Mouse (Mus musculus) thymus, adult 18-20 months (tissue): Measurements from ENCODE around the gene Sowahd.
"Not testable (repeated sequence)": the region's sequence is repeated elsewhere in the genome, so short reads cannot be mapped to it uniquely, and the experiment has no call there.

Experiments used
- DNase-seq, 2 experiments: peaks; one replicate each; pipeline ENCODE4 v3.0.0; 2022; ENCODE audit warnings: mixed read lengths in 2 of 2

Gene Sowahd

DNA sequence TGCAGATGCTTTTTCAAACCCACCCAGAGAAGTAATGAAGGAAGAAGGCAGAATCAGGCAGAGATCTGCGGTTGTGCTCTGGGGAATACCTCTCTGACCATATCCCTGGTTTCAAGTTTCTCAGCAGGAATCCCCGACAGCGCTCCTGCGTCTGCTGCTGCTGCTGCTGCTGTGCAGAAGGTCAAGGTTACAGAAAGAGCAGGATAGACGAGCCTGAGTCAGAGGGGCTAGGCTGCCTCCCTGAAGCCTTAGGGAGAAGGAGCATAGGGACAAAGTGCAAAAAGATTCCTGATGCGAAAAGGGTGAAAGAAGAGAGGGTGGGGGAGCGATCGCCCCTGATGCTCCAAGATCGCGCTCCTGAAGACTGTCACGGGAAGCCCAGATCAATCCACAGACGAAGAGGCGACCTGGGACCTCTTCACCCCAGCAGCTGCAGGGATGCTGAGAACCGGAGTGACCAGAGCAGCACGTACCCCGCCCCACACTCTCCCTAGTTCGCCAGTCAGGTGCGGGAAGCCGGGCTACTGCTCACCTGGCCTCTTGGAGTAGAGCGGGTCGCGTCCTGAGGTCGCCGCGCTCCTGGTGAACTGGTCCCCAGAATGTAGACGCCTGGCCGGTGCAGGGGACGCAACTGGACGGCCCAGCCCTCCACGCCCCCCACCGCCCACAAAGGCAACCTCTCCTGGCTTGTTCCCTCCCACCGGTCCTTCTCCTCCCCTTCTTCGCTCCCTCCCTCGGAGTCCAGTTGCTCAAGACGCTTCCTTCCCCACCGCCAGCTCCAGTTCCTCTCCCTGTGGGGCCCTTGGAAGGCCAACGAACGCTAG is at the start of gene Sowahd:
TSS of gene Sowahd (plus strand) at position 780 of the 824 bp plus-strand sequence.
- DNase-seq, result no peak

DNA sequence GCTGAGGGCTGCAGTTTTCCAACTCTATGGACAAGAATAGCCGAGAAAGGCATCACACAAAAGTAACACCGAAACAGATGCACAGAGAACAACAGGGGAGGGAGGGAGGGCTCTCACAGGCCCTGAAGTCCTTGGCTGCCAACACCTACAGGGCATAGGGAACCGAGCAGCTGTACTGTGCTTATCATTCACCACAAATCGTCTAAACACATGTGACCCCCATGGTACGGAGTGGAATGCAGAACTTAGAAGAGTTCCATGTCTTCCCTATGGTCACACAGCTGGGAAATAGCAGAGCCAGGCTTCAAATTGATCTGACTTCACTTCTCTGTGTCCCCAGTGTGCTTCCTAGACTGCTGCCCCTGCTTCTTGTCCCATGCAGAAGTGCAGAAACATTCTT is 34.8 kb upstream of the Sowahd start:
- no peak for DNase-seq

DNA sequence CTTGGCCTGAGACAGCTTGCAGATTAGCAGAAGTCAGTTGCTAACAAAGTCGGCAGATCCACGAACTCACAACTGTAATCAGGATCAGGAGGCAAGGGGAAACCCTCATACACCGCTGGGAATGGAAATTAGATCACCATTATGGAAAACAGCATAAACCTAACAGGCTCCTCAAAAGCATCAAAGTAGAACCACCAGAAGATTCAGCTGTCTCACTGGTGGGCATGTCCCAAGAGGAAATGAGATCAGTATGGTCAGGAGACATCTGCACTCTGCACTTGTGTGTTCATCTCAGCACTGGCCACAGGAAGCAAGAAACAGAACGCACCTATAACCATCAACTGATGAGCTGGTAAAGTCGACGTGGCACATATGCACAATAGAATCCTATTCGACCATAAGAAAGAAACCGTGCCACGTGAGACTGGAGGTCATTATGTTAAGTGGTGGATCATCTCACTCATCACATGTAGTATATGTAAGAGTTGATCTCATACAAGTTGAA is 30.4 kb upstream of the Sowahd start:
- DNase-seq, result no peak

DNA sequence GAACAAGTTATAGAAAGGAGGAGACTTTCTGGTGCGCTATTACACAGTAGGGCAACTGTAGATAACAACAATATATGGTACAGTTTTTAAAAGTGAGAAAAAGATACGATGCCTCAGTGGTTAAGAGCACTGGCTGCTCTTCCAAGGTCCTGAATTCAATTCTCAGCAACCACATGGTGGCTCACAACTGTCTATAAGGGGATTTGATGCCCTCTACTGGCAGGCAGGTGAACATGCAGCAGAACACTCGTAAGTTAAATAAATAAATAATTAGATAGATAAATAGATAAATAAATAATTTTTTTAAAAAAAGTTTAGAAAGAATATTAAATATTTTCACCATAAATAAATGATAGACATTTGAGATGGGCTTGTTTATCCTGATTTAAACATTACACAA is 29.6 kb upstream of the Sowahd start:
- DNase-seq, result no peak

DNA sequence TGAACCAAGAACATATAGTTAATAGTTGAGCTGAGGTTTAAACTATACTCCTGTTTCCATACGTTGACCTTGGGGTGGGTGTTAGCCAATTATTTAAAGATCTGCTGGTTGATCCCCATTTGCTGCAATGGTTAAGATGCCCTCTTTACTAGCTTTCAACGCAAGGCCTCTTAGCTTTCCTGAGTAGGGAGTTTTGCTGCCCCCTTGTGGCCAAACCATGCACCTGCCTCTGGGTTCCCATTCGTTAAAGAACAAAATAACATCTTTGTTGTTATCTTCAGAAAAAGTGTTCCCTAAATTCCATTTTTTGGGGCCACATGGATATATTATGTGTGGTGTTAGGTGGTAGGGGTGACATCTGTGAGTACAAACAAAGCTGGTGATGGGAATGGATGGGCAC is 26.0 kb upstream of the Sowahd start:
- DNase-seq, result peak in 1 of 2 experiments; percentile 22

DNA sequence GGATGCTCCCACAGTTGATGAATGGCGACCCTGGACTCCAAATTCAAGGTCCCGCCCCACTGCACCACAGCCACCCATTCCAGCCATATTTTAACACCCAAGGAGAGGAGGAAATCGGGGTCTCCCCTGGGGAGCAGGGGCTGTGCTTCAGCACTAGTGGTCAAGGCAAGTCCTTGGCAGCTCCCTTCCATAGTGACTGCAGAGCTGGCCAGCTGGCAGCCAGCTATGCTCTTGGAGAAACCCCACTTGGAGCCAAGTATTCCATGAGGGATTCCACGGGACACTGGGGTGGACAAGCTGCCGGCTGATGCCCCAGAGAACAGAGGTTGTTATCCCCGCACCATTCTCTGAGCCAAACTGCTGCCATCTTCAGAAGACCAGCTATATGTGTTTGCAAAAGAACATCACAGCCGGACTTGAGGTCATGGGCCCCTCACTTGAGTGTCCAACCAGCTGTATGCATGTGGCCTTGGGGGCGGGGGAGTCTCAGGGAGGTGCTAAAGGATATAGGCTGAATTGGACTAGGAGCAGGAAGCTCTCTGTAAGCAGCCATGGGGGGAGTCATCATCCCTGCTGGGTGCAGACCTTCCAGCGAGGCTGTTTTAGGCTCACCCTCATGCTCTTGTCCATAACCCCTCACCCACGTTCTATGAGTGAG is 24.9 kb upstream of the Sowahd start:
- DNase-seq, result no peak

DNA sequence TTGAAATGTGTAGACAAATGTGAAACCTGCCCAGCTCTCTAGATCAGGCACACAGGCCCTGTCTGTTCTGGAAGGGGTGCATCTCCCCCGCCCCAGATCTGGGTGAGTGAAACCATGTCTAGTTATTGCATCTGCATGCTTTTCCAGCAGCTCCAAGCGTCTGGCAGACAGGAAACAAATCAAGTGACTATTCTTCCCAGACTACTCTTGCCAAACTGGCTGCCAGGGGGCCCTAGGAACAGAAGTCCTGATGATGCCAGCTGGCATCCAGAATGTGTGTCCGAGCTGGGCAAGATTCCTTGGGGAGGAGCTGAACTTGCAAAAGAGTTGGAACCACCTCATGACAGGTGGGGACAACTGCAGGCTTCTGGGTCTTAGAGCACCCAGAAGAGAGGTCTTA is 20.3 kb upstream of the Sowahd start:
- DNase-seq, result no peak

DNA sequence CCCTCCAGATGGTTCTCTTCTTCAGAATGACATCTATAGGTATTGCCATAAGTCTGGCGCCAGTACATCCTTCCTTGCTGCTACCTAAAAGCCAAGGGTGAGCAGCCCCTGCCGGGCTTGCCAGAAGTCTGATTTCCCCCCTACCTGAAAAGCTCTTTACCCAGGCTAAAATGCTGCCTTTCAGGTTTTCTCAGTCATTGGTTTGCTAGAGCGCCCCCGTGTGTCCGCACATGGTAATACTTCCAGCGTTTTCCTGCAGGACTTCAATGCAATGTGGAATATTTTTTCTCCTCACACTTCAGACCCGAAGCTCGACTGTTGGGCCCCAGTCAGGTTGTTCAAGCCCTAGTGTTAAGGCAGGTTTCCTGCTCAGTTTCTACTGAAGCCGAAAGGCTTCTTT is 5.9 kb upstream of the Sowahd start:
- no peak for DNase-seq

DNA sequence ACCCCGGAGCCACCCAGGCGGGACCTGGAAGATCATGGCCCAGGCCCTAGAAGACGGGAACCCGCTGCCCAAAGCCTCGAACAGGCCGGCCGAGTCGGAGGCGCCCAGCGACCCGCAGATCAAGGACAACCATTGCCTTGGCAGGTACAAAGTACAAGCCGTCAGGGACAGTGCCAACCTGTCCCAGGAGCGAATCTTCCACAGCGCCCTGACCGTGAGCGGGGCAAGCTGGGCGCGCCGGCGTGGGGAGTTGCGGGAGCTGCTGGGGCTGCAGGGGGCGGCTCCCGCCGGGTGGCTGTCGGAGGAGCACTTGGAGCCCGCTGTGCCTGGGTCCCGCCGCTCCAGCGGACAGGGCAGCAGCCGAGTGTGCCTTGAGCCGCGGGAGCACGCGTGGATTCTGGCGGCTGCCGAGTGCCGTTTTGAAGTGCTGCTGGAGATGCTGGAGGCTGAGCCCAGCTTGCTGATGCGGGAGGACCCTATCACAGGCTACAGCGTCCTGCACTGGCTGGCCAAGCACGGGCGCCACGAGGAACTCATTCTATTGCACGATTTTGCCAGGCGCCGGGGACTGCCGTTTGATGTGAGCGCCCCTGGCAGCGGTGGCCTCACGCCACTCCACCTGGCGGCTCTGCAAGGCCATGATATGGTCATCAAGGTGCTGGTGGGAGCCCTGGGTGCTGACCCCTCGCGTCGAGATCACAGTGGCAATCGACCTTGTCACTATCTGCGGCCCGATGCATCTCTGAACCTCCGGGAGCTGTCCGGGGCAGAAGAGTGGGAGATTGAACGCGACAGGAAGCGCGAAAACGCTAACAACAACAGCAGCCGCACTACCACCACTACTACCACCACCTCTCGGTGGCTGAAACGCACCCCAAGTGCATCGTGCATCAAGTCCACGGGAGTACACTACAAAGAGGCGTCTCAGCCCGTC is 512 bp downstream of the Sowahd start:
- no peak for DNase-seq

DNA sequence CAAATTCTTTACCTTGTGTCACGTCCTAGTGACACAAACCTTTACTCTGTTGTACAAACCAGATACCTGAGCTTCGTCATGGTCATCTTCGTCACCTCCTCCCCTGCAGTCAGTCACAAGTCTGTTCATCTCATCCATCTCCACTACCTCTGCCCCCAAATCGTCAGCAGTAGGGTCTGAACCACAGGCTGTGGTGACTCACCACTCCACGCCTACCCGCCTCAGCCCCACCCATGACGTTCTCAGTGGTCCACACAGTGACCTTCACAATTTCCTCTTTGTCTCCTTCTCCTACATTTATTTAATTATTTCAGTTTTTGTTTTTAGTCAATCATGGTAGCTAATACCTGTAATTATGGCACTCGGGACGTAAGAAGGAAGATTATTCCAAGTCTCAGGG is 15.3 kb downstream of the Sowahd start:
- no peak for DNase-seq

DNA sequence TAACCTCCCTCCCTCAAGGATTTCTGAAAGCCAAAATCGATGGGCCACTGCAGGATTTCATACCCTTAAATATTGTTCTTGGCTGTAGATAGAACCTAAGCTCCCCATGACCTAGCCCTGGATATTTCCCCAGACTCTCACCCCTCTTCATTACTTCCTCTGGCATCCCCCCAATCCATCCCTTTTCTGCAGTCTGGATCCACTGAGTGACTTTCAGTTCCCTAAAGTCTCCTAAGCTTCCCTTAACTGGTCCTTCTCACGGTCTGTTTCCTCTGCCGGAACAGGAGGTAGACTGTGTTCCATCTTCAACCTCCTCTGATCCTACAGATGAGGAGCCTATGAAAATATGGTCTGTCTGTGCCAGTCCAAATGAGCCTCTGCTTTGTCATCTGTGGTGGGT is 18.7 kb downstream of the Sowahd start:
- no peak for DNase-seq

DNA sequence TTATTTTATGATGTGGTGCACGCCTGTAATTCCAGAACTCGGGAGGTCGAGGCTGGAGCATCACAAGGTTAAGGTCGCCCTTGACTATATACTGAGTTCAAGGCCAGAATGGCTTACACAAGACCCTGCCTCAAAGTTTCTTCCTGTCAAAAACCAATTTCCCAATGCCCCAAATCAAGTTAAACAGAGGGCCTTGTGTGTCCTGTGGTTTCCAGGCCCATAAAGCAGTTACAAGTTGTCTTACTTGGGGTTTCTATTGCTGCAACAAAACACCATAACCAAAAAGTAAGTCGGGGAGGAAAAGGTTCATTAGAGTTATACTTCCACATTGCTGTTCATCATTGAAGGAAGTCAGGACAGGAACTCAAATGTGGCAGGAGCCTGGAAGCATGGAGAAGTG is 20.1 kb downstream of the Sowahd start:
- no peak for DNase-seq

DNA sequence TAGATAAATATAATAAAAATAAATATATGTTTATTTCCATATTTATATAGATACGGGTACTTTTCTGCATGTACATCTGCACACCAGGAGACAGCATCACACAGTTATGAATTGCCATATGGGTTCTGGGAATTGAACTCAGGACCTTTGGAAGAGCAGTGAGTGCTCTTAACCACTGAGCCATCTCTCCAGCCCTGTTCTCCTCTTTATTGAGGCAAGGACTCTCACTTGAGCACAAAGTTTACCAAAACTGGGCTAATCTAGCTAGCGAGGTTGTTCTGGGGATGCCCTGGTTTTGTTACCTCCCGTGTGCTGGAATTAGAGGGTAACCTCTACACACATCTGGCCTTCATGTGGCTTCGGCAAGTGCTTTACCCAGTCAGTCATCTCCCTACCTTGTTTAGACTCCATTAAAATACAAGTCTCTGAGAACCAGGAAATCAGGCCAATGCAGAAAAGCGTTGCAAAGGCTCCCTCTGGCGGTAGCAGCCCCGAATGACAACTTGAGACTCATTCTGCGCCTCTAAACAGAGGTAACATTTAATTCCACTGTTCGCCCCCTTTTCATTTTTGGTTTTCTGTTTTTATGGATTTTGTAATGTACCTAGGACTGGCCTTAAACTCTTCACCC is 25.7 kb downstream of the Sowahd start:
- DNase-seq, result peak; percentile 4 to 18

DNA sequence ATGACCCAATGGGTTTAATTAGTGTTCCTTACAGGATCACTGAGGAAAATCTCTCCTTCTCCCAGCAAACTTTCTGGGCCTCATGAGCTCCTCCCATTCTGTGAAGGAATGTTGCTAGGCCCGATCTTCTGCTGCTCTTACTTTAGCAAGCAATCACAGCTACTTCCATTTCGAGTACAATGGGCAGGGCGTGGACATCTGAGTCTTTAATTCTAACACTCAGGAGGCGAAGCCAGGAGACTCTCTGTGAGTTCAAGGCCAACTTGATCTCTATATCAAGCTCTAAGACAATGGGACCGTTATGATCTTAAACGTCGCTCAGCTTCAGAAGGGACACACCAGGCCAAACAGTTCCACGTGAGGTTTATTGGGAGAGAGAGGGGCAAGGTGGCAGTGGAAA is 28.0 kb downstream of the Sowahd start:
- DNase-seq, result no peak

DNA sequence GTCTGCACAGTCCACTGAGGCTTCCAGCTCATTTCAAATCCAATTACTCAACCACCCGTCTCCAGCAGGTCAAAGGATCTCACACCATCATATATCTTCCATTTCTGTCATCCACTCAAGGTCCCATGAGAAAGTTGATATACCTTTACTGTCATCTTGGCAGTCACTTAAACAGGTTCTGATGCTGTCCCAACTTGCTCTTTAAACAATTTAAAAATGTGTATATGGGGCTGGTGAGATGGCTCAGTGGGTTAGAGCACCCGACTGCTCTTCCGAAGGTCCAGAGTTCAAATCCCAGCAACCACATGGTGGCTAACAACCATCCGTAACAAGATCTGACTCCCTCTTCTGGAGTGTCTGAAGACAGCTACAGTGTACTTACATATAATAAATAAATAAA is 31.7 kb downstream of the Sowahd start:
- DNase-seq, result not testable (repeated sequence)

DNA sequence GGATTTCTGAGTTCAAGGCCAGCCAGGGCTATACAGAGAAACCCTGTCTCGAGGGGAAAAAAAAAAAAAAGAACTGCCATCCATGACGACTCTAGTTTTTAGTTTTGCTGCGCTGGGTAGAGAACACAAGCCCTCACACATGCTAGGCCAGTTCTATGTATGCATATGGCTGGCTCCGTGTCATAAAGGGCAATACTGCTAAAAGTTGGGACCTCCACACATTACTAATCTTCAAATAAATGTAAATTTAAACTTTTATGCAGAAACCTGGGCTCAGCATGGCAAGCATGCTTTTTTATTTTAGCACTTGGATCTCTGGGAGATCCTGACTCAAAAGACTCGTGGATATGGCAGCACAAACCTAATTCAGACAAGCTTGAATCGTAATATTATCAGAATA is 32.5 kb downstream of the Sowahd start:
- no peak for DNase-seq

DNA sequence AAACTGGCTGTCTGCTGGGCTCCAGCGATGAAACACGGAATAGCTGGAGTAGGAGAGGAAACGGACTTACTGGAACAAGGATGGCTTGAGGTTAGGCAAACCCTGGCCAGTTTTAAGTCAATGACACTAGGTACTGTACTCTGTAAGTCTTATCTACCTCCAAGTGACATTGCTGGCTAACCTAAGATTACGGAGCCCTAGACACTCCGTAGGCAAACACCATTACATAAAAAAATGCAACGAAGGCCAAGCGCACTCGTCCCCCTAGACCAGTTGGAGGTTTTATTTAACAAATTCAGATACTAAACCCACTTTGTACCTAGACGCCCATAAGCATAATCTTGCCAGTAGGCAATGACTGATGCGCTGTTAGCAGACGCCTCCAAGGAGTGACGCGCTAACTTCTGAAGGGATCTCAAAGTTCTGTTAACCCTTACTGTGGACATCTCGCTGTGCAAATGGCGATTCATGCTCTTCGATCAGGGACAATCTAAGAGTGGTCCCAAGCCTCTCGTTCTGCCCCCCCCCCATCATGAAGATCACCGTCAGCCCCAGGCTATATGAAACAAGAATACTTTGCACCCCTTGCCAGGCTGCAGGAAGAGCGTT is 35.8 kb downstream of the Sowahd start:
- no peak for DNase-seq

DNA sequence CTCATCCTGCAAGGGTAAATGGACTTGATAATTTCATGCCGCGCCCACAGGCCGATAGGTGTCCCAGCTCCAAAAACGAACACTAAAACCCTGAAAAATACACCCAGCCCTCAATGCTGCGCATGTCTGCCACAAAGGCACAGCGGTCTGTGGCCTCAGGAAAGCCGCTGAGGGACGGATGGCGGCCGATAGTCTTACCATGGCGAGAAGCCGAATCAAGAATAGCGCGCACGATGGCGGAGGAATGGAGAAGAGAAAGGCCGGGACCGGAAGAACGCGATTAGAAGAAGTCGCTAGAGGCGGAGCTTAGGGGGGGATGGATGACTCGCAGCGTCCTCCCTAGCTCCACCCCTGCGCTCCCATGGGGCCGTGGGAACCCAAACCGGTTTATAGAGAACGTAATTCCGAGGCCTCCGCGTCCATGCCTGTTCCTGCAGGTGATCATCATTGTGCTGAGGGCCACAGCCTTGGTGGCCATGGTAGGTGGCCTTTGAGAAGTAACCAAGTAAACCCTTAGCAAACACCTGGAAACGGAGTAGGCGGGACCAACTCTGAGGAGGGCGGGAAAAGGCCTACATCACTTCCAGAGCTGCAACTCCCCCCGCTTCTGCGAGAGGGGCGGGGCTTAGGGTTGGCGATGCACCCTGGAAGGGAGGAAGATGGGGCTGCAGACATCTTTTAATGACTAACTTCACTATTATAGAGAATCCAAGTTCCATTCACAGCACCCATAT is 36.4 kb downstream of the Sowahd start, which contains the start of gene Rpl39:
TSS of gene Rpl39 (minus strand) at position 476 of the 734 bp plus-strand sequence.
- peak; percentile 71 to 85 for DNase-seq

DNA sequence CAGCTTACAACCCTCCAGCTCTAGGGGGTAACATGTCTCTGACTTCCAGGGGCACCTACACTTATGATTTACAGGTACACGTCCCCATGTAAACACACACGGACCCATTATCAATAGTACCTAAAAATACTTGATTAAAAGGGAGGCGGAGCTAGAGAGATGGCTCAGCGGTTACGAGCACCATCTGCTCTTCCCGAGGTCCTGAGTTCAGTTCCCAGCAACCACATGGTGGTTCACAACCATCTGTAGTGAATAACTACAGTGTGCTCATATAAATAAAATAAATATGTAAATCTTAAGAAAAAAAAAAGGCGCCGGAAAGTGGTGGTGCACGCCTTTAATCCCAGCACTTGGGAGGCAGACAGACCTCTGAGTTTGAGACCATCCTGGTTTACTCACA is 37.0 kb downstream of the Sowahd start:
- no peak for DNase-seq

DNA sequence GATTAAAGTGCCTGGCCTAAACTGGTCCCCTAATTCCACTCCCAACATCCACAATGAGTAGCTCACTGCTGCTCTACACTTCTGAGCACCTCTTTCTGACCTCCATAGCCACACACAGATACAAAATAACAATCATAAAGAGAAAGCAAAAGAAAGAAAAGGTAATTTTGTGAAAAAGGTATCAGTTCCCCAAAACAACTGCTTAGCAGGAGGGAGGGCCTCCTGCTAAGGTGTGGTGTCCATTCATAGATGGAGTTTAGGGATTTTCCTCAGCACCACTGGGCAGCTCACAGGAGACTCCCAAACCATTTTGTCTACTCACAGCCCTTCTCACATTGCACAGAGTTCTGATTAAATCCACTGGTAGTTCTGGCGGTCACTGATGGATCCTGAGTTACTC is 40.1 kb downstream of the Sowahd start:
- no peak for DNase-seq

DNA sequence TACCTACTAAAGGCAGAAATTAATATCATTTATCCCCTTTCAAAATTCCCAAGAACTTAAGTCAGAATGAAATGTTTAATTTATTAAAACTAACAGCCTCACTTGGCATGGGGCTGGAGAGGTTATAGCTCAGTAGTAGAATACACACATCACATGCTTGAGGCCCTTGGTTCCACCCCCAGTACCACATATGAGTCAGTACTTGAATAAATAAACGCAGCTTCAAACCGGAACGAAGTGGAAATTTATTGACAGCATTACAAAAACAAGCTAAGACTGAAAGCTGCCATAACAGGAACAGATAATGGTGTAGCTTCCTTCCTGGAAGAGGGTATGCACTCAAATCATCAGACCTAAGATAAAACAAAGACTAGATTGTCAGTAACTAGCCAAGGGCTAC is 42.8 kb downstream of the Sowahd start:
- DNase-seq, result no peak
